Mouse (Mus musculus): ENCODE measurements around the gene Rpl3l.

DNA sequence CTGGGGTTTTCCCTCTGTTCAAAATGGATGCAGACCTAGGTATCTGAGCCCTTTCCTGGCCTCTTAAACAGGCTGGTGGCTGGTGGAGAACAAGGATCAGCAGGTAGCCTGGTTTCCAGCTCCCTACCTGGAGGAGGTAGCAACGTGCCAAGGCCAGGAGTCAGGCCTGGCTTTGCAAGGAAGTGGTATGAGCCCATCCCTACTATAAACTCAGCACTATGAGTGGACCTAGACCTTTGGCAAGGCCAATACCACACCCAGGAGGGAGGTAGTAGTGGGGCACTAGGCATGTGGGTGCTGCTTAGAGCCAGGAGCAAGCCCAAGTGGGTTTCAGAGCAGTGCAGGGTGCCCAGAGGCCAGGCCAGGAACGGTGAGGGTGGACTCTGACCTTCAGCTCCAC lies 28.1 kb upstream of the Rpl3l start:
- TF ChIP-seq CTCF (IDR thresholded peaks at IDR 0.05; ENCODE audit: low read depth) = no peak
- no peak for TF ChIP-seq EP300 (IDR thresholded peaks at IDR 0.05; ENCODE audit: low read depth)
